Mouse (Mus musculus): ENCODE measurements around the gene Ccdc62.

Ccdc62 gene

DNA sequence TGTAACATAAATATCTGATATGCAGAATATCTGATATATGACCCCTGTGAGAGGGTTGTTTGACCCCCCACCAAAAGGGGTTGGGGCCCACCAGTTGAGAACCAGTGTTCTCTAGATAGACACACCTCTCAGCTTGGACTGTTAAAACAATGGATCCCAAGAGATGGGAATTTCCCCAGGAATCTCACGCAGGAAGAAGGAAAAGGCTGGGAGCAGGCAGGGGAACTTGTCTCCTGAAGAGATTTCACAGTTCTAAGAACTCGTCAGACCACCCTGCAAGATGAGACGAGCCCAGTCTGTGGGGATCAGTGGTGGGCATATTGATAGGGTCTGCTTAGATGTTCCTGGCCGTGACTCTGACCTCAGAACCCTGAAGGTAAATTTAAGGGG, 49.5 kb downstream of the Ccdc62 start:
- no peak for DNase-seq (ENCODE audit: low spot score)

DNA sequence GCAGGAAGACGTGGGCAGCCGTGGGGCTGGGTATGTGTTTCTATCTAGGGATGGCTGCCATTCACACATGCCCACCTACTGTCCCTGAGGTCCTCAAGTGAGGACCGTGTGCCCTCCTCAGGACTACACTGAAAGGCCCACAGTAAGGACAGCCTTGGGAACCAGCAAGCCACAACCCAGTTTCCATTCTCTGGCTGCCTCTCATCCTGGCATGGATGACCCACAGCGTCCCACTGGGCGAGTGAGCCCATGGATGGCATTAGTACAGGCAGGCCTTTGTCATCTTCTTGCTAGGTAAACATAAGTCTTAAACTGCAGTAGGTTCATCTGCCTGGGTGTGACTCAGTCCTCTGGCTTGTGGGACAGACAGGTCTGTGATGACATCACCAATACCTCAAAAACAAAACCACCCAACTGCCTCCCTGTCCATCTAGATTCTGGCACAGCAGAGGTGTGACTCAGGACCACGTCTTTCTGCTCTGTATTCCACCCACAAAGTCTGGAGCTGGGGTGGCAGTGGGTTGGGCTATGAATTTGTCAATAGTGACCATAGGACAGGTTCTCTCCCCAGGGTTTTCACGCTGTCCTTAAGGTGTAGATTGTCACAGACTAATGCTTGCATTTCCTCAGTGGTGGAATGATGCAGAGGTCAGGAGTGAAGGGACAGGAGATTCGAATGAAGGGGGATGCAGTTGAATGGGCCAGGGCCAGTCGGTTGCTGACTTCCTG, 50.2 kb downstream of the Ccdc62 start:
- DNase-seq (ENCODE audit: low spot score): no peak

DNA sequence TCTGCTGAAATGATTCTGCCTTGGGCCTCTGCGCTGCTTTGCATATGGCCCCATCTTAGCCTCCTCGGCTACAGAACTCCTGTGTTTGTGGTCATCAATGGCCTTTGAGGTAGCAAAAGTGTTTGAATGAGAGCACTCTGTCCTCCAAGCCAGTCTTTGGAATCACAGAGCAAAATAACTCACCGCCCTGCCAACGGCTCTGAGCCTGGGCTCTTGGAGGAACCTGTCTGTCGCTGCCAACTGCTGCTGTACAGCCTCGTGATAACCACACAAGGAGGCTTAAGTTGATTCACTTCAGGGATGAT, 50.7 kb downstream of the Ccdc62 start:
- no peak for DNase-seq (ENCODE audit: low spot score)

GRCm38 (mm10) chr5:123982838-123983237, 52.4 kb downstream of the Ccdc62 start:
- DNase-seq (ENCODE audit: low spot score): no peak

DNA sequence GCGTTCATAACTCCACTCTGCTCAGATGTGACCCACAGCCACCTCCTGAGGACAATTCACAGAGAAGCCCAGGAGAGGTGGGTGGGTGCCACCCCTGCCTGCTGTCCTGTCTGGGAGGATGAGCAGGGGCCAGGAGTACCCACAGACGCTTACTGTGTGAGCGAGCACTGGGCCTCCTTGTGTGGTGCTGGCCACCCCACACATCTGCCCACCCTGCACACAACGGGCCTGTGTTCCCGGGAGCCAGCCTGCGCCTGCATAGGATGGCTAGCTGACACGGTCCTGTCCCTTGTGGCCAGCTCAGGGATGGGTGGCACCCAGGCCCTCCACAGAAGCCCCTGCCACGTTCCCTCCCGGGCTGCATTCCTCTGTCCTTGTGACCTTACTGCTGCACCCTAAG, 55.0 kb downstream of the Ccdc62 start:
- no peak for DNase-seq (ENCODE audit: low spot score)

DNA sequence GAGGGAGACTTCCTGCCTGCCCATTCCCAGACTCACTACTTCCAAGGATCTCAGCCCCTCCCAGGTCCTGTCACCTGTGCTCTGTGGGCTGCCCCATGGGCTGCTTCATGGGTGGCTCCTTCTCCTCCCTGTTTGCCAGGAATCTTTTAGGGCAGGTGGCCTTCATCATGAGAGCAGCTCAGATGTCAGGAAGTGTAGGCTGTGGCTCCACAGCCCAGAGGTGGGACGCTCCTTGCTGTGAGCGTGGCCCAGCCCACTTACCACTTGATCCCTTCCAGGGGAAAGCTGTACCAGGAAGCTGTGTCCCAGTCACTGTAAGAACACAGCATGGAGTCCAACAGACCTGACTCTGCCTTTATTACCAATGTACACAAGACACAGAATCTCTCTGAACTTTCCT, 56.4 kb downstream of the Ccdc62 start:
- DNase-seq (ENCODE audit: low spot score): no peak

- DNase-seq (ENCODE audit: low spot score): no peak
Measured at GRCm38 (mm10) chr5:123987511-123987910, 57.0 kb downstream of the Ccdc62 start.

DNA sequence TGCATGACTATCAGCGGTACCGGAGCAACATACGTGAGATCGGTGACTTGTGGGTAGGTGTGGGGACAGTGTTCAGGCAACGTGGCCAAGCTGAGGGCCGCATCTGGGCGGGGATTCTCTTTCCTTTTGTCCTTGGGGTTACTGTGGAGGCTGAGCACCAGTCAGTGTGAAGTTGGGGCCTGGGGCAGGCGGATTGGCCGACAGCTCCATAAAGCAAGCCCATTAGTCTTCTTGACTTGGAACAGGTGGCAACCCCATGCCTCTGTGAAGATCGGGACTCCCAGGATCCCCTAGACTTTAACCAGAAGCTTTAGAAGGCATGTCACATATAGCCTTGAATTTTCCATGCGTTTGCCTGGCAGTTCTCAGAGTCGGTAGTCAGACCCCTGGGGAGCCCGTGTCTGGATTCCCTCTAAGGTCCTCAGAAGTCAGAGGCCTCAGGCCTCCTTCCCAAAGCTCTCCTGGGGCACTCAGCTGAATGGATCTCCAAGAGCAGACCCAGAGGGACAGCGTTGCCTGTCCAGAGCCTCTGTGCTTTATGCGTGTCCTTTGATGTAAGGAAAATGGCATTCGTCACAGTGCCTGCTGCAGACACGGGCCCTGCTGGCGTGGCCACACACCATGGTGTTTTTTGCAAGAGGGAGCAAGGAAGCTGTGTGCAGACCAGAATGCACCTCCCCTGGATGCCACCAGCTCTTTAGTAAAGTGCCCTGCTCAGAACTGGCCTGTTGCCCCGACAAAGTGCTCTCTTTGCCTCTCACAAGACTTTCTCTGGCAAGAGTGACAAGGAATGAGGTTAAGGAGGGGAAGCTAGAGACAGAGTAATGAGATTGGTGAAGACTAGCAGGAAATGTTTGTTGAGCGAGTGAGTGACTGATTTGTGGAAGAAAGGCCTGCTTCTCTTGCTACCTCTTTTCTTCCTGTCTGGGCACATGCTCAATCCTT, 59.7 kb downstream of the Ccdc62 start:
- DNase-seq (ENCODE audit: low spot score): no peak

DNA sequence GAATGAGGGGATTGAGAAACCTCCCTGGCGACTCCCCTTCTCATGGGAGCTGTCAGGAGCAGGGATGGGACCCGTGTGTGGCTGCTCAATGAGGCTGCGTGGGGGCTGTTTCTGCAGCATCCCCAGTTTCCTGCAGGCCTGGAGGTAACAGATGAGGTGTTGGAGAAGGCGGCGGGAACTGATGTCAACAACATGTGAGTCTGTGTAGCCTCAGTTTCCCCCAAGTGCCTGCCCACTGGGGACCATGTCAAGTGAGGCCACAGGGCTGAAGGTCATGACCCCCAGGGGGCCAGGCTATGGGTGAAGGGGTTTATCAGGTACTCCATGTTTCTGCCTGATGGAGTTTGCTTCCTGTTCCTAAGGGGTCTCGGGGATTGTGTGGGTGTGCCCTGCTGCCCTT, 60.8 kb downstream of the Ccdc62 start:
- no peak for DNase-seq (ENCODE audit: low spot score)

DNA sequence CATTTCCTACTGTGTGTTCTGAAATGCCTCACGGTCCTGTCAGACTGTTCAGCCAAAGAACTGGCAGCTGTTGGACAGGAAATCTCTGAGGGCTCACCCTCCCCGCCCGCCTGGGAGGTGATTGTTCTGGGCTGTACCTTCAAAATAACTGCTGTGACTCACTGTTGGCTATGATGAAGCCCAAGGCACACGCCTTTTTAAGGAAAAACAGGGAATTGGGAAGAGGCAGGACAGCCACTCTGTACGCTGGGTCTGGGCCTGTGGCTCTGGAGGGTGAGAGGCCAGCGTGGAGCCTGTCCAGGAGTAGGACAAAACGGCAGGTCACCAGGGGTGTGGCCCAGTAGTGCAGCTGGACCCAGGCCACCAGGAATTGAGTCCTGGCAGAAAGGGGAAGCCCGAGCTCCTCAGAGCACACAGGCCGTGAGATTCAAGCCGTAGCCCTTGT, 61.7 kb downstream of the Ccdc62 start:
- DNase-seq (ENCODE audit: low spot score): no peak

DNA sequence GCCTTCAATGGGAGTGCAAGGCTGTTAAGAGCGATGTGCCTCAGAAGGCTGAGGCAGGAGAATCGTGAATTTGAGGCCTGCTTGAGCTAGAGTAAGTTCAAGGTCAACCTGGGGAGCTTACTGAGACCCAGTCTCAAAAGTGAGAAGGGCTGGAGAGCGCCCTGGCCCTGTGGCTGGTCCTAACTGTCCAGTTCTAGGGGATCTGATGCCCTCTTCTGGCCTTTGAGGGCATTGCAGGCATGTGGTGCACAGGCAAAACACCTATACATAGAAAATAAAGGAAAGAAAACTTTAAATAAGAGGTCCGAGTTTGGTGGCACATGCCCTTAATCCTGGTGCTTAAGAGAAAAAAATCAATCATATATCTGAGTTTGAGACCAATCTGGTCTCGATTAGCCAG, 62.3 kb downstream of the Ccdc62 start:
- DNase-seq (ENCODE audit: low spot score): peak; percentile 79

DNA sequence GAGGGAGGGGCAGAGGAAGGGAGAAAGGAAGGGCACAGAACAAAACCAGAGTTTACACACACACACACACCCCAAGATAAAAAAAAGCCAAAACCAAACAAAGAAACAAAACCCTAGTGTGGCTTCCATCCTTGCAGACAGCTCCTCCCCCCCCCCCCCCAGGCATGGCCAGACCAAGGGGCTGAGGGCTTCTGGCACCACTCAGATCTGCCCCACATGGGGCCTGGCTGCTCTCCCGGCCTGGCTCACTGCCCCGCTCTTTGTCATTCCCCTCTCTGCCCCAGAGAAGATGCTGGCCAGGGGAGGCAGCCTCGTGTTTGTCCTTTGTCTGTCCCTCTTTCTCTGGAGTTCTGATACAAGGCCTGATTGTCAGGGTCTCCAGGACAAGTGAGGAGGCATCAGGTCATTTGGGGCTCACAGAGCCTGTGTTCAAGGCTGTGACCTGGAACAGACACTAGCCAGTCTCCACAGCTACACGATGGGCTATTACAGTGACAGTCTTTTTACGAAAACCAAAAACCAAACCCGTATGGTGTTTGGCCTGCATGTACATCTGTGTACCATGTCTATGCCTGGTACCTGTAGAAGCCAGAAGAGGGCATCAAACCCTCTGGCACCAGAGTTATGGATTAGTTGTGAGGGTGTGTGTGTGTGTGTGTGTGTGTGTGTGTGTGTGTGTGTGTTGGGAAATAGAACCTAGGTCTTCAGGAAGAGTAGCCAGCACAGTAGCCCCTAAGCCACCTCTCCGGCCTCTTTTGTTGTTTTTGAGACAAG, 63.0 kb downstream of the Ccdc62 start:
- DNase-seq (ENCODE audit: low spot score): peak; percentile 84

GRCm38 (mm10) chr5:123994468-123994867, 64.0 kb downstream of the Ccdc62 start:
- DNase-seq (ENCODE audit: low spot score): no peak

DNA sequence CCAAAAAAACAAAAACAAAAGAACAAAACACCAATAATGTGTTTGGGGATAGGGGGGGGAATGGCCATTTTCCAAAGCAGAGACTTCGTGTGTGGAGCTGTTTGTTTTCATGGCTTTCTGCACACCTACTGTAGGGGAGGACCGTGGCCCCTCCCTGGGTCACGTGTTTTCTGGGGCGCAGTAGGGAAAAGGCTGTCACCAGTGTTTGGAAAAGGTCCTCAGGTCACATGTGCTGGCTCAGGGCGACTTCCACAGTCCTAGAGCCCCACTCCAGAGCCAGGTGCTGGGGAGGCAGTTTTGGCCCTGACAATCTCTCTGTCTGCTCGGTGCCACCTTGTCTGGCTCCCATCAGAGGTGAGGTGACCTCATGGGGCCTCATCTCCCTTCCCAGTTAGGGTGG, 64.9 kb downstream of the Ccdc62 start:
- DNase-seq (ENCODE audit: low spot score): no peak

DNA sequence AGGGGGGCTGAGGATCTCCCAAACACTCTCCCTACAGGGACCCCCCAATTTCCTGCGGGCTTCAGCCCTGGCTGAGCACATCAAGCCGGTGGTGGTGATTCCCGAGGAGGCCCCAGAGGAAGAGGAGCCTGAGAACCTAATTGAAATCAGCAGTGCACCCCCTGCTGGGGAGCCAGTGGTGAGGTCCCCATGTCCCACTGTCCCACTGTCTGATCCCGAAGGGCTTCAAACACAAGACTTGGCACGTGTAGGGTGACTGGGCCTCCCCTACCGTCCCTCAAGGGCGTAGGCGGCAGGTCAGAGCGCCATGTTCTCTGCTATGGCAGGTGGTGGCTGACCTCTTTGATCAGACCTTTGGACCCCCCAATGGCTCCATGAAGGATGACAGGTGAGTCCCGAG, 65.7 kb downstream of the Ccdc62 start:
- no peak for DNase-seq (ENCODE audit: low spot score)

GRCm38 (mm10) chr5:123996695-123997094, 66.2 kb downstream of the Ccdc62 start:
- DNase-seq (ENCODE audit: low spot score): no peak

- DNase-seq (ENCODE audit: low spot score): no peak
Measured at GRCm38 (mm10) chr5:123997211-123997751, 66.8 kb downstream of the Ccdc62 start.

DNA sequence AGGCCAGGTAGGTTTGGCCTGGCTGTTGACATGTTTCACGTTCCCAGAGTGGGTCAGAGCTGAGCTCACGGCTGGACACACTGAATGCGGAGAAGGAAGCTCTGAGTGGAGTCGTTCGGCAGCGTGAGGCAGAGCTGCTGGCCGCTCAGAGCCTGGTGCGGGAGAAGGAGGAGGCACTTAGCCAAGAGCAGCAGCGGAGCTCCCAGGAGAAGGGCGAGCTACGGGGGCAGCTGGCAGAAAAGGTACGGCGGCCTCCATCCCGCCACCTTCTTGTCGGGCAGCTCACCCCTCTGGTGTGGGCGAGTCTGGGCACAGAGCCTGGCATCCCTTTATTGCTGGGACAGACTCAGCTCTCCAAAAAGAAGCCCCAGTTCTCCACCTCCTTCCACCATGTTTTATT, 67.3 kb downstream of the Ccdc62 start:
- DNase-seq (ENCODE audit: low spot score): no peak

GRCm38 (mm10) chr5:123998370-123998769, 67.9 kb downstream of the Ccdc62 start:
- DNase-seq (ENCODE audit: low spot score): no peak

- DNase-seq (ENCODE audit: low spot score): peak; percentile 83
Measured at GRCm38 (mm10) chr5:124000824-124001223, 70.3 kb downstream of the Ccdc62 start.

GRCm38 (mm10) chr5:124001274-124001673, 70.8 kb downstream of the Ccdc62 start:
- no peak for DNase-seq (ENCODE audit: low spot score)

GRCm38 (mm10) chr5:124002876-124003275, 72.4 kb downstream of the Ccdc62 start:
- DNase-seq (ENCODE audit: low spot score): no peak

All from left cerebral cortex, adult 11 months (tissue).